Mouse (Mus musculus) erythroblast, embryonic 14.5 days (primary cell): ENCODE results near the gene Gng3. TPM values are rescaled to one million over a fixed set of nuclear protein-coding genes. Genes with fewer than 3 reads are reported as not detected.

Source experiments
- H3K27me3 ChIP-seq: 2 replicates; pipeline ENCODE4 v1.6.1; 2012; ENCODE audit warnings: inconsistent platforms; ENCODE audit not compliant: control insufficient read depth
- H3K36me3 ChIP-seq: 2 replicates; pipeline ENCODE4 v1.6.1; 2012; ENCODE audit warnings: mild to moderate bottlenecking, inconsistent platforms; ENCODE audit not compliant: control insufficient read depth
- H3K4me1 ChIP-seq: 2 replicates; pipeline ENCODE4 v1.6.1; 2012; ENCODE audit warnings: inconsistent platforms; ENCODE audit not compliant: control insufficient read depth
- H3K4me3 ChIP-seq: replicated peaks from 2 replicates; pipeline ENCODE3; 2012; ENCODE audit warnings: moderate library complexity, mild to moderate bottlenecking, inconsistent platforms
- H3K9me3 ChIP-seq: 2 replicates; pipeline ENCODE4 v1.6.1; 2012; ENCODE audit warnings: low read length, inconsistent platforms, mixed read lengths; ENCODE audit not compliant: control insufficient read depth
- GATA1 ChIP-seq: IDR thresholded peaks from 2 replicates; pipeline ENCODE4 v1.6.1; 2012; ENCODE audit warnings: low read length, inconsistent platforms, mixed read lengths
- TAL1 ChIP-seq: IDR thresholded peaks from 3 replicates; pipeline ENCODE4 v1.6.1; 2012; ENCODE audit warnings: low read length, inconsistent platforms, mixed read lengths
- polyA plus RNA-seq: library from polyadenylated mRNA; stranded (reverse); fragments of >175 nt; gene quantifications from 2 replicates; pipeline ENCODE4 v1.2.3, GENCODE M21; 2012

Gng3 gene
- polyA plus RNA-seq, 1 experiment: not detected

DNA sequence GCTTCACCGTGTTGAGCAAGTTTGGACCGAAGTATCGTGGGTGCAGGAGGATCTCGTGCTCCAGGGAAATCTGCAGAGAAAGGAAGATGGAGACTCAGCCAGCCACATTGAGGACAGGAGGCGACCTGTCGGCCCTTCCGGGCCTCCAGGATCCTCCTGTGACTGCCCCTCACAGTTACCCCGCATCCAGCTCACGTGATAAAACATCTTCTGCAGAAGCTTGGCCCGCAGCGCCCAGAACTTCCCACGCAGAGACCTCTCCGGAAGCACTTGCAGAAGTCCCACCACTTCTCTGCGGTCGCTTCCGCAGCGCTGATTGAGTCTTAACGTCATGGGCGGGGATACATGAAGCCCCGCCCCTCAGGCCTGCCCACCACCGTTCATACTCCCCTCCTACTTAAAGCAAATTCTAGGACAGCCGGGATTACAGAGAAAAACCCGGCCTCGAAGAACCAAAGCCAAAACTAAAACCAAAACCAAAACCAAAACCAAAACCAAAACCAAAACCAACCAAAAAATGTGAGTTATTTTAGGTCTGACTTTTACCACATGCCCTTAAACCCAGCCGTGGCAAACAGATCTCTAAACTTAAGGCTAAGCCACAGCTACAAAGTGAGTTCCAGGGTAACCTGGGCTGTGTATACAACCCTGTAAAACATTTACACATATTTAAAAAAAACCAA lies 40.6 kb downstream of the Gng3 start, which contains the start of gene Polr2g:
Gene Polr2g, minus strand, starts transcription at position 314 of the 683 bp plus-strand sequence.
- TF ChIP-seq TAL1: no peak
- no peak for TF ChIP-seq GATA1
- Histone ChIP-seq H3K4me3 (peak within 1 kb of the TSS; percentile 92), H3K4me1 (peaks cover 60% of the 10 kb centered on the region)

DNA sequence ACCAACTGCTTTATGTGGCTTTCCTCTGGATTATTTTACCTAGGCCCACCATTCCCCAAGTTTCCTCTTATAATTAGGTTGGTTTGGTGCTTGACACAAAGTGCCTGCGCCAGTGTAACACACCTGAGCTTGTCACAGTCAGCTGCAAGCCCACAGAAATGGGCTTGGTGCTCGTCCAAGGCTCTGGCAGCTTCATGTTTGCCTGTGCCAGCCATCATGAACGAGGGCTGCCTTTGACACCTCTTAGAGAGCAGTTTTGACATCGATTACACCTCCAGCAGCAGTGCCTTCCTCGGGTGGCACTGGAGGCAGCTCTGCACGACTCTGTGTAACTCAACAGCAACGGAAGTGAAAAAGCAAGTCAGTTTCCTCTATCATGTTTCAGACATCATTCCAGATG lies 48.8 kb downstream of the Gng3 start:
- Histone ChIP-seq H3K4me3 (no peak overlapping the region), H3K9me3 (peaks cover 6% of the 10 kb centered on the region), H3K4me1 (peaks cover 24% of the 10 kb centered on the region)

More for the DNA sequence above, 40.6 kb downstream of the Gng3 start, which contains the start of gene Polr2g:
- Histone ChIP-seq H3K9me3 (peaks cover 2% of the 10 kb centered on the region), H3K36me3 (peaks cover 31% of the 10 kb centered on the region), H3K27me3 (no peaks in the 10 kb centered on the region)

DNA sequence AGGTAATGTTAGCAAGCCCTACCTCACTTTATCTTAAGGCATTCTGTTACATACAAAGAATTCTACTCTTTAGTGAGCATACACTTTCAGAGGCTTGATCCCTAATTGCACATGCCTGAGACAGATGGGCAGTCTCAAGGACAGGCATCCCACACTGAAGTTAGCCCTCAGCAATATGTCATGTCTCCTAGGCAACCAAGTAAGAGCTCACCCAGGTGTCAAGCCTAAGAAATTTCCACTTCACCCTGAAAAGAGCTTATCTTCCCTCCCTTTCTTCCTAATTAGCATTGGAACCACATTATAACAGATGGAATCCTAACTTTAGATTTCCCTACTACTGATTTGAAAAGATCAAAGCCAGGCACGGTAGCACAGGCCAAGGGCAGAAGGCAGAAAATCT lies 49.8 kb downstream of the Gng3 start:
- H3K27me3 ChIP-seq: no peaks in the 10 kb centered on the region
- H3K9me3 ChIP-seq: peaks cover 6% of the 10 kb centered on the region
- TF ChIP-seq GATA1 (no peak), TAL1 (no peak)
- H3K4me1 ChIP-seq: peaks cover 29% of the 10 kb centered on the region
- no peak overlapping the region for H3K4me3 ChIP-seq
- H3K36me3 ChIP-seq: peaks cover 34% of the 10 kb centered on the region

More for the DNA sequence above, 48.8 kb downstream of the Gng3 start:
- H3K27me3 ChIP-seq: no peaks in the 10 kb centered on the region
- no peak for TF ChIP-seq GATA1
- TF ChIP-seq TAL1: no peak
- peaks cover 42% of the 10 kb centered on the region for H3K36me3 ChIP-seq

DNA sequence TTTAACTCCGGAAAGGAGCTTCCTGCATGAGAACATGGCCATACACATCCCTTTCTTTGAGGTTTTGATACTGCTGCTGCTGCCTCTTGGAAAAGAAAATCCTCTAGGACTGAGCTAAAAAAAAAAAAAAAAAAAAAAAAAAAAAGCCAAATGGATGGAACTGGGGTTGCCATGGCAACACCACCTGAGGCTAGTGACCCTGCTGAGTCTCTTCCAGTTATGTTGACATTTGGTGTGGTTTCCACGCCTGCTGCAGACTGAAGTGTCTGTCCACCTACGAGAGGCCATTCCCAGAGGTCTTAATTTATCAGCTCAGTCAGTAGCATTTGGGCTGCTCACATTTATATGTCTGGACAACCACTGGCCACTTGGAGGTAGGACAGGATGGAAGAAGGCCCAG lies 50.5 kb downstream of the Gng3 start:
- Histone ChIP-seq H3K4me1 (peaks cover 31% of the 10 kb centered on the region), H3K4me3 (no peak overlapping the region), H3K9me3 (peaks cover 6% of the 10 kb centered on the region), H3K36me3 (peaks cover 34% of the 10 kb centered on the region), H3K27me3 (no peaks in the 10 kb centered on the region)
- TF ChIP-seq GATA1: no peak
- TF ChIP-seq TAL1: peak; percentile 21; the same call in 1 of the 3 replicates

Other genes starting within 250 kb of the Gng3 start
- 0.01 TPM in 1 of 2 replicates, not detected in the other for gene Slc22a8, start 247.9 kb downstream of the Gng3 start, polyA plus RNA-seq
- gene Slc22a6, start 221.2 kb downstream of the Gng3 start, polyA plus RNA-seq: not detected in 2 replicates
- 0.01 TPM in 1 of 2 replicates, not detected in the other for gene Chrm1, start 175.4 kb downstream of the Gng3 start, polyA plus RNA-seq
- gene Slc3a2, start 115.8 kb downstream of the Gng3 start, polyA plus RNA-seq: 33.5 and 37.4 TPM in 2 replicates
- 1.7 and 2.5 TPM in 2 replicates for gene Wdr74, start 103.4 kb downstream of the Gng3 start, polyA plus RNA-seq
- gene 1700092M07Rik, start 98.5 kb downstream of the Gng3 start, polyA plus RNA-seq: not detected in 2 replicates
- 3.3 and 3.6 TPM in 2 replicates for gene Stx5a, start 97.8 kb downstream of the Gng3 start, polyA plus RNA-seq
- 2.9 and 3.0 TPM in 2 replicates for gene Nxf1, start 82.1 kb downstream of the Gng3 start, polyA plus RNA-seq
- 4.9 and 5.0 TPM in 2 replicates for gene Tmem223, start 68.2 kb downstream of the Gng3 start, polyA plus RNA-seq
- gene Tmem179b, start 64.7 kb downstream of the Gng3 start, polyA plus RNA-seq: 10.3 and 14.4 TPM in 2 replicates
- gene Taf6l, start 52.8 kb downstream of the Gng3 start, polyA plus RNA-seq: 4.1 and 4.7 TPM in 2 replicates
- 0.36 and 0.84 TPM in 2 replicates for gene Polr2g, start 40.6 kb downstream of the Gng3 start, polyA plus RNA-seq
- gene Zbtb3, start 36.6 kb downstream of the Gng3 start, polyA plus RNA-seq: 0.06 and 0.07 TPM in 2 replicates
- 0.24 TPM in 2 replicates for gene Ttc9c, start 19.9 kb downstream of the Gng3 start, polyA plus RNA-seq
- gene Hnrnpul2, start 19.2 kb downstream of the Gng3 start, polyA plus RNA-seq: 8.6 and 10.2 TPM in 2 replicates
- gene AC129217.1, start 9.4 kb downstream of the Gng3 start, polyA plus RNA-seq: 0.10 TPM in 1 of 2 replicates, not detected in the other
- gene Bscl2, start 1.7 kb downstream of the Gng3 start, polyA plus RNA-seq: 4.6 and 6.4 TPM in 2 replicates
- not detected in 2 replicates for gene Lrrn4cl, start 11.6 kb upstream of the Gng3 start, polyA plus RNA-seq
- gene Ubxn1, start 32.3 kb upstream of the Gng3 start, polyA plus RNA-seq: 19.4 and 19.7 TPM in 2 replicates
- 3.7 and 3.8 TPM in 2 replicates for gene Uqcc3, start 41.7 kb upstream of the Gng3 start, polyA plus RNA-seq
- gene Lbhd1, start 44.5 kb upstream of the Gng3 start, polyA plus RNA-seq: 0.01 and 0.03 TPM in 2 replicates
- gene Gm49403, start 44.7 kb upstream of the Gng3 start, polyA plus RNA-seq: not detected in 2 replicates
- 6.6 and 7.7 TPM in 2 replicates for gene 1810009A15Rik, start 49.7 kb upstream of the Gng3 start, polyA plus RNA-seq
- gene Gm49416, start 49.7 kb upstream of the Gng3 start, polyA plus RNA-seq: not detected in 2 replicates
- gene Ints5, start 53.8 kb upstream of the Gng3 start, polyA plus RNA-seq: 3.1 and 3.7 TPM in 2 replicates
- gene Ganab, start 58.9 kb upstream of the Gng3 start, polyA plus RNA-seq: 1.9 and 2.5 TPM in 2 replicates
- gene B3gat3, start 81.2 kb upstream of the Gng3 start, polyA plus RNA-seq: 15.8 and 16.4 TPM in 2 replicates
- gene Rom1, start 90.2 kb upstream of the Gng3 start, polyA plus RNA-seq: 0.42 and 0.57 TPM in 2 replicates
- 1.3 and 1.4 TPM in 2 replicates for gene Eml3, start 90.4 kb upstream of the Gng3 start, polyA plus RNA-seq
- 2.2 and 3.4 TPM in 2 replicates for gene Mta2, start 102.7 kb upstream of the Gng3 start, polyA plus RNA-seq
- 1.6 TPM in 2 replicates for gene Tut1, start 114.7 kb upstream of the Gng3 start, polyA plus RNA-seq
- gene Eef1g, start 127.8 kb upstream of the Gng3 start, polyA plus RNA-seq: 5.4 and 8.2 TPM in 2 replicates
- 0.01 and 0.05 TPM in 2 replicates for gene Ahnak, start 150.1 kb upstream of the Gng3 start, polyA plus RNA-seq
- not detected in 2 replicates for gene Scgb1a1, start 248.8 kb upstream of the Gng3 start, polyA plus RNA-seq